Mouse (Mus musculus): ENCODE measurements at regions not wholly inside any gene's neighbourhood (a gene's known extent, or its start where the extent isn't known, plus 50 kb on each side); places are given as distances from the start of the nearest gene placed in this dataset.
A peak's percentile ranks its signal among the peaks of the same experiment; 100 is the strongest.

- no peaks in the 10 kb centered on the region for H3K4me1 ChIP-seq (replicated peaks; ENCODE audit: control insufficient read depth, insufficient read depth, low read length)
- ATAC-seq (ENCODE audit: low FRiP score) (no peak), DNase-seq (ENCODE audit: low spot score) (no peak)
- H3K27ac ChIP-seq (ENCODE audit: low read depth, low read length), result no peak overlapping the region
- no peaks in the 10 kb centered on the region for H3K9me3 ChIP-seq (ENCODE audit: control insufficient read depth, low read length)
- no peak overlapping the region for H3K4me2 ChIP-seq (replicated peaks; ENCODE audit: low read depth, low read length)
- no peaks in the 10 kb centered on the region for H3K36me3 ChIP-seq (ENCODE audit: control insufficient read depth, insufficient read depth, low read length)
- no peak overlapping the region for H3K4me3 ChIP-seq (ENCODE audit: low read depth, low read length)
- H3K9ac ChIP-seq (ENCODE audit: low read depth, low read length), result no peak overlapping the region
- H3K27me3 ChIP-seq (ENCODE audit: control insufficient read depth, insufficient read depth, low read length), result no peaks in the 10 kb centered on the region
Observed at GRCm38 (mm10) chr11:45256019-45256418, 595.8 kb upstream of the Clint1 start.

GRCm38 (mm10) chr11:45262198-45262597, 589.7 kb upstream of the Clint1 start:
- no peak for DNase-seq (ENCODE audit: low spot score)
- Histone ChIP-seq H3K27me3 (ENCODE audit: control insufficient read depth, insufficient read depth, low read length) (no peaks in the 10 kb centered on the region), H3K4me2 (replicated peaks; ENCODE audit: low read depth, low read length) (no peak overlapping the region), H3K9ac (ENCODE audit: low read depth, low read length) (no peak overlapping the region), H3K4me1 (replicated peaks; ENCODE audit: control insufficient read depth, insufficient read depth, low read length) (no peaks in the 10 kb centered on the region), H3K36me3 (ENCODE audit: control insufficient read depth, insufficient read depth, low read length) (no peaks in the 10 kb centered on the region), H3K27ac (ENCODE audit: low read depth, low read length) (no peak overlapping the region), H3K4me3 (ENCODE audit: low read depth, low read length) (no peak overlapping the region), H3K9me3 (ENCODE audit: control insufficient read depth, low read length) (no peaks in the 10 kb centered on the region)
- WGBS, result 90% methylated on average over 7 of the region's 7 CpGs
- ATAC-seq (ENCODE audit: low FRiP score), result no peak

DNA sequence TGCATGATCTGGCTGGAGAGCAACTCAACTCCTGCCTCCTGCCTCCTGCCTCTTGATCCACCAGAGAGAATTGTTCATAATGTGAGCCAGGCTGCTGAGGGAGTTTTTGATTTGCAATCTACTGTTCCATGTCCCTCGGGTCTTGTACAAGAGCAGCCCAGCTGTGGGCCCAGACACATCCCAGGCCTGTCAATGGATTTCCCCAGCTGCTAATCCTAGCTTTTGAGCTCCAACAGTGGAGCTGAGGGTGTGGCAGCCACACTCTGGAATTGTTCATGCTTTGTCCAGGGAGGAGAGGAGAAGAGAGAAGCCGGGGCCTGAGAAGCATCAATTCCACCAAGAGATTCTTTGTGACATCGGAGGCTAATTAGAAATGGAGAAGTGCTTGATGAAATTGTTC, 587.9 kb upstream of the Clint1 start:
- 73% methylated on average over 3 of the region's 3 CpGs for WGBS
- no peak for ATAC-seq (ENCODE audit: low FRiP score)
- Histone ChIP-seq H3K9me3 (ENCODE audit: control insufficient read depth, low read length) (no peaks in the 10 kb centered on the region), H3K36me3 (ENCODE audit: control insufficient read depth, insufficient read depth, low read length) (no peaks in the 10 kb centered on the region), H3K9ac (ENCODE audit: low read depth, low read length) (no peak overlapping the region), H3K27me3 (ENCODE audit: control insufficient read depth, insufficient read depth, low read length) (no peaks in the 10 kb centered on the region), H3K4me1 (replicated peaks; ENCODE audit: control insufficient read depth, insufficient read depth, low read length) (no peaks in the 10 kb centered on the region), H3K27ac (ENCODE audit: low read depth, low read length) (no peak overlapping the region), H3K4me2 (replicated peaks; ENCODE audit: low read depth, low read length) (no peak overlapping the region), H3K4me3 (ENCODE audit: low read depth, low read length) (no peak overlapping the region)
- no peak for DNase-seq (ENCODE audit: low spot score)

DNA sequence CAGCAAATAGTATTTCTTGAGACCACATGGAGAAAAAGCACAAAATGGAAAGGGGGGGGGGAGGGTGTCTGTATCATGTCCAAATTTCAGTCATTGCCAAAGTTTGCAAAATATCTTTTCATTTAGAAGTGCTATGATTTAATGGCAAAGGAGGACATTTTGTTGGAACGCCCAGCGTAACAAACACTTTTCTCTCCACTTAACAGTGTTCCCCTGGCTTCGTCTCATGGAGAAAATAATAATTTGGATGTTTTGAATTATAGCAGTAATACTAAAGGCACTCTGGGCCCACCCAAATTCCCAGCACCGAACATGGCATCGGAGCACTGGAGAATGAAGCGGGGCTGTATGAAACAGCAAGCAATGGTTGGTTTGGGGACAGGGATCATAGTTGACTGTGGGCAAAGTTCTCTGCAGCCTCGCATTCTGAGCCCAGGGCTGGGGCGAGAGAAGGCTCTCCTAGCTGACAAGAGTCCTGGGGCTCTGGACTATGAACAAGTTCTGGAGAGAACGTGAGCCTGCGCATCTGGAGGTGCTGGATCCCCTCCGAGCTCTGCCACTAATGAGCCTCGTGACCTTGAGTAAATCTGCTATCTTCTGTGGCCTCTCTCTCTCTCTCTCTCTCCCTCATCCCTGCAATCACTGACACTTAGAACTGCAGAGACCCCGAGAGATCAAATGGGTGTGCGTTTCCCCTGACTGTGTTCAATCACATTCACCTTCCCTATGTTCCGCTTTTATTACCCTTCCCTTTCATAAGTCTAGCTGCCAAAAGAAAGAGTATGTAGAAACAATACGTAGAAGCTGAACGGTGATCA, 586.5 kb upstream of the Clint1 start:
- no peaks in the 10 kb centered on the region for H3K27me3 ChIP-seq (ENCODE audit: control insufficient read depth, insufficient read depth, low read length)
- H3K4me3 ChIP-seq (ENCODE audit: low read depth, low read length), result no peak overlapping the region
- no peak for DNase-seq (ENCODE audit: low spot score)
- H3K27ac ChIP-seq (ENCODE audit: low read depth, low read length), result no peak overlapping the region
- H3K4me1 ChIP-seq (replicated peaks; ENCODE audit: control insufficient read depth, insufficient read depth, low read length), result no peaks in the 10 kb centered on the region
- no peak overlapping the region for H3K4me2 ChIP-seq (replicated peaks; ENCODE audit: low read depth, low read length)
- WGBS, result 85% methylated on average over 17 of the region's 17 CpGs
- no peak for ATAC-seq (ENCODE audit: low FRiP score)
- no peaks in the 10 kb centered on the region for H3K36me3 ChIP-seq (ENCODE audit: control insufficient read depth, insufficient read depth, low read length)
- H3K9me3 ChIP-seq (ENCODE audit: control insufficient read depth, low read length), result no peaks in the 10 kb centered on the region
- no peak overlapping the region for H3K9ac ChIP-seq (ENCODE audit: low read depth, low read length)

DNA sequence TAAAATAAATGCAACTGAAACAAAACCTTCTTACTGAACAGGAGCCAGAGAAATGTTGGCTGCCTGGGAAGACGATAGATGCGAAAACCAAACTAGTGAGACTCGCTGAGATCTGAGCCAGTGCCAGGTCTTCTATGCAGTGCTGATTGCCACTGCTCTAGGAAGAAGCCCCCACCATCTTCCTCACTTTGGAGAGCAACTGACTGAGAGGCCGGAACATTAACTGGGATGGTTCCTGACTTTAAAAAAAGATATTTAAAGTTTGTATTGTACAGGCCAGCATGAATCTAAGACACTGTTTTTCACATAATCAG, 585.9 kb upstream of the Clint1 start:
- Histone ChIP-seq H3K9me3 (ENCODE audit: control insufficient read depth, low read length) (no peaks in the 10 kb centered on the region), H3K4me2 (replicated peaks; ENCODE audit: low read depth, low read length) (no peak overlapping the region), H3K27ac (ENCODE audit: low read depth, low read length) (no peak overlapping the region), H3K9ac (ENCODE audit: low read depth, low read length) (no peak overlapping the region), H3K27me3 (ENCODE audit: control insufficient read depth, insufficient read depth, low read length) (no peaks in the 10 kb centered on the region), H3K4me1 (replicated peaks; ENCODE audit: control insufficient read depth, insufficient read depth, low read length) (no peaks in the 10 kb centered on the region), H3K4me3 (ENCODE audit: low read depth, low read length) (no peak overlapping the region), H3K36me3 (ENCODE audit: control insufficient read depth, insufficient read depth, low read length) (no peaks in the 10 kb centered on the region)
- 89% methylated on average over 4 of the region's 4 CpGs for WGBS
- ATAC-seq (ENCODE audit: low FRiP score) (no peak), DNase-seq (ENCODE audit: low spot score) (no peak)

GRCm38 (mm10) chr11:45269215-45269614, 582.6 kb upstream of the Clint1 start:
- DNase-seq (ENCODE audit: low spot score) (no peak), ATAC-seq (ENCODE audit: low FRiP score) (no peak)
- H3K27ac ChIP-seq (ENCODE audit: low read depth, low read length), result no peak overlapping the region
- no peaks in the 10 kb centered on the region for H3K4me1 ChIP-seq (replicated peaks; ENCODE audit: control insufficient read depth, insufficient read depth, low read length)
- H3K9ac ChIP-seq (ENCODE audit: low read depth, low read length), result no peak overlapping the region
- no peak overlapping the region for H3K4me2 ChIP-seq (replicated peaks; ENCODE audit: low read depth, low read length)
- H3K27me3 ChIP-seq (ENCODE audit: control insufficient read depth, insufficient read depth, low read length), result no peaks in the 10 kb centered on the region
- no peak overlapping the region for H3K4me3 ChIP-seq (ENCODE audit: low read depth, low read length)
- no peaks in the 10 kb centered on the region for H3K36me3 ChIP-seq (ENCODE audit: control insufficient read depth, insufficient read depth, low read length)
- no peaks in the 10 kb centered on the region for H3K9me3 ChIP-seq (ENCODE audit: control insufficient read depth, low read length)
- 95% methylated on average over 5 of the region's 5 CpGs for WGBS

DNA sequence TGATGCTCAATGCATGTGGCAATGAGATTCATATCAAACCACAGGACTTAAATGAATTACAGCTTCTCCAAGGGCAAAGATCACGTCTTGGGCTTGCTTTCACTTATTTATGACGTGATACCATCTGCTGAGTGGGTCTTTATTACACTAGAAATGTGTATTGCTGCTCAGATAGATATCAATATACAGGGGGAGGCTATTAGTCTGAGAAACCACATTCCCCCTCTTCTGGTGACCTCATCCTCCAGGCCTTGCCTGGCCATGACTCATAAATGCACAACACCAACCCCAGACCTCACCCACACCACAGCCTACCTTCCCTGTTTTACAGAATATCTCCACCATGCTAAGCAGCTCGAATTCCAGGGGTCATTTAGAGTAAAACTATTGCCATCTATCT, 580.6 kb upstream of the Clint1 start:
- WGBS, result 53% methylated on average over 3 of the region's 3 CpGs
- H3K4me1 ChIP-seq (replicated peaks; ENCODE audit: control insufficient read depth, insufficient read depth, low read length), result no peaks in the 10 kb centered on the region

GRCm38 (mm10) chr11:45274446-45275119, 577.3 kb upstream of the Clint1 start:
- Histone ChIP-seq H3K4me3 (ENCODE audit: low read depth, low read length) (no peak overlapping the region), H3K4me1 (replicated peaks; ENCODE audit: control insufficient read depth, insufficient read depth, low read length) (no peaks in the 10 kb centered on the region), H3K4me2 (replicated peaks; ENCODE audit: low read depth, low read length) (no peak overlapping the region), H3K9me3 (ENCODE audit: control insufficient read depth, low read length) (no peaks in the 10 kb centered on the region), H3K36me3 (ENCODE audit: control insufficient read depth, insufficient read depth, low read length) (no peaks in the 10 kb centered on the region), H3K27me3 (ENCODE audit: control insufficient read depth, insufficient read depth, low read length) (no peaks in the 10 kb centered on the region), H3K9ac (ENCODE audit: low read depth, low read length) (no peak overlapping the region), H3K27ac (ENCODE audit: low read depth, low read length) (peak overlapping the region; percentile 49; the same call in 1 of the 2 replicates)
- ATAC-seq (ENCODE audit: low FRiP score), result 0 out of 2 replicates have a peak, but pooled peaks have one; percentile 14
- DNase-seq (ENCODE audit: low spot score), result no peak
- 77% methylated on average over 10 of the region's 10 CpGs for WGBS

More for the DNA sequence above, 580.6 kb upstream of the Clint1 start:
- ATAC-seq (ENCODE audit: low FRiP score), result no peak
- no peak for DNase-seq (ENCODE audit: low spot score)
- Histone ChIP-seq H3K27ac (ENCODE audit: low read depth, low read length) (no peak overlapping the region), H3K36me3 (ENCODE audit: control insufficient read depth, insufficient read depth, low read length) (no peaks in the 10 kb centered on the region), H3K27me3 (ENCODE audit: control insufficient read depth, insufficient read depth, low read length) (no peaks in the 10 kb centered on the region), H3K4me2 (replicated peaks; ENCODE audit: low read depth, low read length) (no peak overlapping the region), H3K4me3 (ENCODE audit: low read depth, low read length) (no peak overlapping the region), H3K9ac (ENCODE audit: low read depth, low read length) (no peak overlapping the region), H3K9me3 (ENCODE audit: control insufficient read depth, low read length) (no peaks in the 10 kb centered on the region)

- H3K9ac ChIP-seq (ENCODE audit: low read depth, low read length), result no peak overlapping the region
- no peak overlapping the region for H3K4me3 ChIP-seq (ENCODE audit: low read depth, low read length)
- H3K27me3 ChIP-seq (ENCODE audit: control insufficient read depth, insufficient read depth, low read length), result no peaks in the 10 kb centered on the region
- H3K27ac ChIP-seq (ENCODE audit: low read depth, low read length), result no peak overlapping the region; the same call in 1 of the 2 replicates
- WGBS, result 54% methylated on average over 3 of the region's 3 CpGs
- H3K4me2 ChIP-seq (replicated peaks; ENCODE audit: low read depth, low read length), result no peak overlapping the region
- no peaks in the 10 kb centered on the region for H3K36me3 ChIP-seq (ENCODE audit: control insufficient read depth, insufficient read depth, low read length)
- H3K9me3 ChIP-seq (ENCODE audit: control insufficient read depth, low read length), result no peaks in the 10 kb centered on the region
- H3K4me1 ChIP-seq (replicated peaks; ENCODE audit: control insufficient read depth, insufficient read depth, low read length), result no peaks in the 10 kb centered on the region
- no peak for ATAC-seq (ENCODE audit: low FRiP score)
- DNase-seq (ENCODE audit: low spot score), result no peak
Observed at GRCm38 (mm10) chr11:45275170-45275569, 576.7 kb upstream of the Clint1 start.

Data from hindbrain, embryonic 11.5 days (tissue).